Mouse (Mus musculus) kidney, postnatal 36 days (tissue): Measurements from ENCODE around the gene Vps13d.

Experiments
- DNase-seq, 2 experiments: peaks; one replicate each; pipeline ENCODE4 v3.0.0; 2021 to 2022; ENCODE audit warnings: mixed read lengths in 2 of 2

The Vps13d gene

DNA sequence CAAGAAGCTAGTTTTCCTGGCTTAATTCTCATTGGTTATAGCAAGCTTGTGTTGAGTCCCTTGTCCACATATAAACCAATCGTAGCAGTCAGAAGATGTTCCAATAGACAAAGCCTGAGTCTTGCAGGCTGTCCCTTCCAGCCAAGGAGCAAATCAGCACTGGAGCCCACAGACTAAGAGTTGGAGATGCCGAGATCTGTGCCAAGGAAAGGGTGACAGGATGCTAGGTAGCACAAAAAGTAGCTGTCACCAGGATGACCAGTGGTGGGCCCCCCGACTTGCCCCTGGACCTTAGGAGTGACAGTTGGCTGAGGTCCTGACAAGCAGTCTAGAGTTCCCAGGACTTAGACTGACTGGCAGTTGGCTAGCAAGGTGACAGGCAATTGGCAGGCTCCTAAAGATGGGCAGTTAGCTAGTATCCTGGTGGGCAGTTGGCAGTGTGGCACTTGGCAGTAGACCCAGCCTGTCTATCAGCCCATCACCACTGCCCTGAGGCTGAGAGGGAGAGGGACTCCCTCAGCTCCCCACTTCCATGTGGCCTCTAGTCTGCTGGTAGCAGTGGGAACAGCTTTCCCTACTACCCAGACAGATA lies 258.1 kb downstream of the Vps13d start:
- no peak for DNase-seq

DNA sequence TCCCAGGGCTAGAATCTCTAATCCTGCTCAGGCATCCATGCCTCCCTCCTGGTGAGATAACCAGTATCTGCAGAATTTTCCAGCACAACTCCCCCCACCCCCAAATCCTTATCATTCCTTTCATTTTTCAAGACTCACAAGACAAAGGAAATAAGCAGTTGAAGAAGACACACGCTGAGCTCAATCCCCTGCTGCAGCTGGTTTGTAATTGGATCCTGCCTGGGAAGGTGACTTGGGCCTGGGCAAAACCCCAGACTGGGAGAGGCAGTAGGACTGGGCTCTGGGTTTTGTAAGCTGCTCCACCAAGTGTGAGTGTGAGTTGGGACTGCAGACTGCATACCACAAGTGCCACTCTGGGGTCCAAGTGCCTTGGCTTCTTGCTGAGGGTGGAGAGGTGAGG lies 260.3 kb downstream of the Vps13d start:
- DNase-seq = no peak

GRCm38 (mm10) chr4:144931167-144931566 lies 263.6 kb downstream of the Vps13d start:
- no peak for DNase-seq

- DNase-seq = peak; percentile 88 to 92
Measured at GRCm38 (mm10) chr4:144930366-144930765, 264.4 kb downstream of the Vps13d start.

DNA sequence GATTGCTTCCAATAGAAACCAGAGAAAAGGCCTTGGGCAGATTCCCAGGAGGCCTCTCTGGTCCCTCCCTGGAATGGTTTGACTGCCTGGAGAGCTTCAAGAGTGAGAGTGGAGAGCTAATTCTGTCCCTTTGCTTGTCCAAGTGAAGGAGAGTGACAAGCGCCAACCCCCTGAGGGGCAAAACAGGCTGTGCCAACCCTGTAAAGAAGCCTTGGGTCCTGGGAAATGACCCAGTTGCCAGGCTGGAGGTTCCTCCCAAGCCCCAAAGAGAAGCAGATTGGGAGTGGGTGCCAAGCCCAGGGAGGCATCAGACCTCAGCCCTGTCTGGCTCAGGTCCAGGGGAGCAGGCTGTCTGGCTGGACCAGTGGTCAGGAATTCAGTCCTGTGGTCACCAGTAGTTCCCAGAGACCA lies 265.0 kb downstream of the Vps13d start:
- DNase-seq = peak; percentile 94

GRCm38 (mm10) chr4:144928693-144929436 lies 265.9 kb downstream of the Vps13d start:
- peak in 1 of 2 experiments; percentile 38 for DNase-seq
